Mouse (Mus musculus) layer of hippocampus, postnatal 10 days (tissue): ENCODE data around the gene Akap2. TPM values are rescaled to one million over a fixed set of nuclear protein-coding genes. Genes with fewer than 3 reads are reported as not detected.

ENCODE experiments used
- DNase-seq, 2 experiments: peaks; one replicate each; pipeline ENCODE4 v3.0.0; 2021; ENCODE audit warnings: low spot score in 2 of 2
- total RNA-seq, 2 experiments: library from RNA; stranded (reverse); gene quantifications; 2 replicates each; pipeline ENCODE4 v1.2.3; 2021

The Akap2 gene
- total RNA-seq, 2 experiments from 2014 or later, result 36.8 to 40.9 TPM

DNA sequence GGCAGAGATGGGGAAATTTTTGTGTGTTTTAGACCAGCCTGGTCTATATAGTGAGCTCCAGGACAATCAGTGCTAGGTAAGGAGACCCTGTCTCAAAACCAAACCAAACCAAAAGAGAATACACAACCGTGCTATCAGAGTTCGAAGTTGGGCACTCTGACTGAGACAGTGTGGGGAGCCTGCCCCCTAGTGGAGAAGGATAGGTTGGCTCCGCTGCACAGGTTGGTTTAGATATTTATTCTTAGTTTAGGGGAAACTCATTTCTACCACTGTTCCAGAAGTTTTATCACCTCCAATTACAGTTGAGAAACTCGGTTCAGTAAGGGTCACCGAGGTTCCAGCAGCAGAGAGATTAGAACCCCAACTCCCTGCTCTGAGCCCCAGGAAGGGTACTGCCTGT lies 186.8 kb downstream of the Akap2 start:
- DNase-seq, result peak; percentile 67 to 74

DNA sequence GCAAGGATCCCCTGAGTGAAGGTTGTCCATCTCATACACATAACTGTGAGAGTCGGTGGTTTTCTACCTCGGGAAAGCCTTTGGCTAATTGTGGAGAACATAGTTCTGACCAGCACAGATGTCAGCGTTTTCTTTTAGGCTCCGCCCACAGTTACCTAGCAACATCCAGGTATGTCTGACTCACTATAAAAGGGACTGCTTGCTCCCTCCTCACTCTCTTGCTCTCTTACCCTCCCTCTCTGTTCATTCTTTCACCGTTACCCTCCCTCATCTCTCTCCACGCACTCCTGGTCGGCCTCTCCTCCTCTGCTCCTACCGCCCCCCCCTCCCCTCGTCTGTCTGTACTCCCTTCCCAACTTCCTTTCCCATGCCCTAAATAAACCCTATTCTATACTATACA lies 187.2 kb downstream of the Akap2 start:
- no peak for DNase-seq

DNA sequence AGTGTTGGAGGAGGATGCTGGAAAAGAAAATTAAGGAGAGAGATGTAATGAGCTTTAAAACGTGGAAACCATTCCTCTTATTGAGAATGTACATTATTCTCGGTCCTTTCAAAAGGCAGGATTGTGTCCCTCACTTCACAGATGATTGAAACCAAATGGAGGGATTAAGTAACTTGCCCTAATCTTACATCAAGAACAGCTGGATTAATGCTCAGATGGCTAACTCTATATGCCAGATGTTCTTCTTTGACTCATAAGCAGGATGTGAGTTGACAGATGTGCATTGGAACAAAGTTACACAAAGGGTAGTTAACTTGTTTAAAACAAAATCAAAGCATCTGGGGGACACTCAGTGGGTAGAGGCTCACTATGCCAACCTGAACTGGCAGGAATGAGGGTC lies 189.3 kb downstream of the Akap2 start:
- DNase-seq, result no peak

DNA sequence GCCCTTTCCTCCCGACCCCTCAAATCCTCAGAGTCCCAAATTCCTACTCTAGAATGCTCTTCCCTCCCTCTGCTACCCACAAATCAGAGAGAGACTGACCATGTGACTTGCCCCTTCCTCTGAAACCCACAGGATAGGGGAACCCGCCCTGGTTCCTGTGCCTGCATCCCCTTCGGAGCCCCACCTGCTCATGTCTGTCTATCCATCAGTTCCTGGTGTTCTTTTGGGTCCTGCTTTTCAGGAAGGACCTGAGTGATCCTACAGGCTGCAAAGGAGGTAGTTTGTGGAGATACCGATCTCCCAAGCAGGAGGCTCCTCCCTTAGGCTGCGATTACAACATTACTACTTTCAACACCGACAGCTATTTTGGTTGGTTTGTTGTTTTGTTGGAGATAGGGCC lies 191.4 kb downstream of the Akap2 start:
- no peak for DNase-seq

DNA sequence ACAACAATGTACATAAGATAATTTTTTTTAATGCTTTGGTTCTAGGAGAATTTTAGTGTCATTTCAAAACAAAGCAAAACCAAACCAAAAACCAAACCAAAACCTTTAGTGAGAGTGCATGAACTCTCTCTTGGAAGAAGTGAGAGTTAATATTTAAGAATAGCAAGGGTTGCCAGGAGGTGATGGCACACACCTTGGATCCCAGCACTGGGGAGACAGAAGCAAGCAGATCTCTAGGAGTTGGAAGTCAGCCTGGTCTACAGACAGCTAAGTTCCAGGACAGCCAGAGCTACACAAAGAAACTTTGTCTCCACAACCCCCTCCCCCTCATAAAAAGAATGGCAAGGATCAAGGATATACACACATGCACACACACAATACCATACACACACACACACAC lies 195.6 kb downstream of the Akap2 start:
- no peak for DNase-seq

DNA sequence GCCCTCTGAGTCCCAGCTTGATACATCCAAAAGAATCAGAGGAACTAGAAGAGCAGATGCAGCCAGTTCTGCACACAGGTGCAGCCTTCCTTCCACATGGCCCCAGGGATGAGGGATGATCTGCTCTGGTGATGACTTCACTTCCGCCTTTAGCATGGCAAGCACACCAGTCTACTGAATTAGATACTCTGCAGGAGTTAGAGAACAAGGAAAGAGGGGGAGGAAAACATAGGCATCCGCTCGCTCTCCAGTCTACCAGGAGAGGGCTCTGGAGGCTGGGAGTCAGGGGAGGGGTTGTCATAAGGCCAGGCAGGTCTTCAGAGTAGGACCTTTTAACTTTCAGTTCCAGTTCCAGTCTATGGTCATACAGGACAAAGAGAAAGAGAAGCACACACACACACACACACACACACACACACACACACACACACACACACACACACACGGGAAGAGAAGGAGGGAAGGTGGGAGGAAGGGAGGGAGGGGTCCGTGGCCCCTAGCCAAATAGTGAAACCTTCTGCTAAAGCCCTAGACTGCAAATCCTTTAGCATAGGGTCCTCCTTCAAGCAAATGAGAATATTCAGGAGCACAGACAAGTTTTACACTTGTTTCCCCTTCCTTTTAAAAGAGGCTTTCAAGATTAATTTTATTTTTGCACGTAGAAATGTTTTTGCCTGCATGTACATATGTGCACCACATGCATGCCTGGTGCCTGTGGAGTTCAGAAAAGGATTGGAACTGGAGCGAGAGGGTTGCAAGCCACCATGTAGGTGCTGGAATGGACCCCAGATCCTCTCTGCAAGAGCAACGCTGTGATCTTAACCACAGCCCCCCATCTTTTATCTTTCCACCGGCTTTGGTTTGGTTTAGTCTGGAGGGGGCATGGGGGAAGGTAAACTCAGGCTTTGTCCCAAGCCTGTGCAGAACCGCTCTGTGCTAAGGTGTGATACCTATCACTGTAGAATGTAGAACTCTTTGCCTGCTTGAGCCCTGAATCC lies 197.0 kb downstream of the Akap2 start:
- no peak for DNase-seq

DNA sequence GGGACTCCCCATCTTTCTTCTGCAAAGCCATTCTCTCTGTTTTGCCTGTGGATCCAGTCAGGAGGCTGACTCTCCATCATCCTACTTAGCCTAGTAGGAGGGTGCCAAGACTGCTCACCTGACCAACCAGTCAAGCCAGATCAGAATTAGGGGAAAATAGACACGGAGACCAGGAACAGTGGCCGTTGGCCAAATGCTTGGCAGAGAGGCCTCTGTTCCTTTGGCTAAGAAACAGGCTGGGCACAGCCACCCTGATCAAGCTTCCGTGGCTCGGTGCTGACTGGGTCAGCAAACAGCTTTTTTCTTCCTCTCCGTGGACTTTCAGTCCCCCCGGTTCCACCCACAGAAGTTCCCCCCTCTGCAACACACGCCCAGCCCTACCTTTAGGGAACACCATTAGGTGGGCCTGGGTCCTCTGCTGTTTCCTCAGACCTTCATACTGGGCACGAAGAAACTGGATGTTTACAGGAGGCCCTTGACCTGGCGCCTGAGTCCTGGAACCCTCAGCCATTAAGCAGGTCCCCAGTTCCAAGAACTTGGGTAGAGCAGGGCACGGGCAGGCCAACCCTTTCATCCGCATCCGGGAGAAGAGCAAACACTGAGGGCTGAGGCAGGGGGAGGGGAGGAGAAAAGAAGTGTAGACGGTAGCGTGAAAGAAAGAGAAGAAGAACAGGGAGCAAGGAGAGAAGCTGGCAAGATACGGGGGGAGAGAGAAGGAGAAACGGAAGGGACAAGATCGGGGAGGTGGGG lies 197.9 kb downstream of the Akap2 start:
- peak; percentile 43 to 54 for DNase-seq

DNA sequence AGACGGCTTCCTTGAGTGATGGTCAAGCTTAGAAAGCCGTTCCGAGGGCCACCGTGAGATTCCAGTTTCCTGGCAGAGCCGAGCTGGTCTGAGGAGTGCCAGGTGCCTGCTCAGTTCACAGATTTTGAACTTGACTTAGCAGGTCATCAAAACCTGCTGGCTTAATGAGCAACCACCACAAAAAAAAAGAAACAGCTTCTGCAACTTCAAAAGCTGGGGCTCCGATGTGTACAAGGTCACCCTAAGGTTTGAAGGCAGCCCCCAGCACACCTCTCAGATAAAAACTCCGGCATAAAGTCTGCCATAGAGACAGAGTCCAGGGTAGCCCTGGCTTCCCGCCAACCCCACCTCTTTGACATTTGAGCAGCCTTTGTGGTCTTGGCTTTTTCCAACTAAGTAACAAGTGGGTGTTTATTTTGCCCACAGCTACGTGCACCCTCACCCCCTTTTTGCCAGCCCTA lies 198.8 kb downstream of the Akap2 start, which contains the start of gene D630039A03Rik:
Gene D630039A03Rik (minus strand): TSS at position 97 of the 461 bp plus-strand sequence.
- DNase-seq, result peak in 1 of 2 experiments; percentile 19

DNA sequence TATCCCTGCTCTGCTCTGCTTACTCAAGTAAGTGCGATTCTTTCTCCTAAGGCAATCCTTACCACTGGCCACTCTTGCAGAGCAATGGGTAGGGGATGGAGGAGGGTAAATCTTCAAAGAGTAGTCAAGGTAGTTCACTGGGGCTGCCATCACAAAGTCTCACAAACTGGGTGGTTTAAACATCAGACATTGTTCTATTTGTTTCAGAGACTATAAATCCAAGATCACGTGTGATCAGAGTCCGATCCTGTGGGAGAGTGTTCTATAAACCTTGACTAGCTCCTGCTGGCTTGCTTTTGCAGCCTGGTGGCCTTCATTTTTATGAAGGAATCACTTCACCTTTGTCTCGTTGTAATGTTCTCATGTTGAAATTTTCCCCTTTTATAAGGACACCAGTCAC lies 199.3 kb downstream of the Akap2 start:
- DNase-seq, result no peak

DNA sequence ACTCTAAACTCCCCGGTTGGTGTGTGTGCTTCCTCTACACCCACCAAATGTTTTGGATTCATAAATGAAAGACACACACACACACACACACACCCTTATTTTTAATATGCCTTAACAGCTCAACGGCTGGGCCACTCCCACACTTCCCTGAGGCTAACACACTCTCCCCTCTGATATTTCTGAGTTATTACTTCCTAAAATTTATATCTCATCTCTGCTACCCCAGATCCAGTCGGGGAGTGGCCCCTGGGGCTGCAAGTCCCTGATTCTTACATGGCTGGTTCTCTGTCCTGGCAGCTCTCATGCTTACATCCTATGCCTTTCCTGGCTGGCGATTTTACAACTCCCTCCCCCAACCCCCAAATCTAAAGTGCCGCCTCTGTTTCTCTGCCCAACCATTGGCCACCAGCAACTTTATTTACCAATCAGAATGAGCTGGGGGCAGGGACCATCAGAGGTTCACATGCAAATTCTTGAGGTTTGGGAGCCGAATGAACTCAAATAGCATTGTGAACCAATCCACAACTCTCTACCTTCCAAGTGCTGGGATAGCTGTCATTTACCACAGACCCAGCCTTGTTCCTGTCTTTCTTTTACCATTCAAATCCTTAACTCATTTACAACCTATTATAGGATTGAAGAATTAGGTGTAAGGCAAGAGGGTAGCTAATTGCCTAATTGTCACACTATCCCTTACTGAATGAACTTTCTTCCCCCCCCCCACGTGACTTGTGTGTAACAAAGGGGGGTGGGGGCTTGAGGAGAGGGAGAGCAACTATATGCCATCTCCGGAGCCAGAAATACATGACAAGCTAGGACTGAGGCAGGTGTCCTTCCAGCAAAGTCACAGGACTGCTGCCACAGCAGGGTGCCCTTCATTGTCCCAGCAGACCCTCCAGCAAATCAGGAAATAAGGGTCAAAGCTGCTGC lies 202.3 kb downstream of the Akap2 start:
- no peak for DNase-seq

DNA sequence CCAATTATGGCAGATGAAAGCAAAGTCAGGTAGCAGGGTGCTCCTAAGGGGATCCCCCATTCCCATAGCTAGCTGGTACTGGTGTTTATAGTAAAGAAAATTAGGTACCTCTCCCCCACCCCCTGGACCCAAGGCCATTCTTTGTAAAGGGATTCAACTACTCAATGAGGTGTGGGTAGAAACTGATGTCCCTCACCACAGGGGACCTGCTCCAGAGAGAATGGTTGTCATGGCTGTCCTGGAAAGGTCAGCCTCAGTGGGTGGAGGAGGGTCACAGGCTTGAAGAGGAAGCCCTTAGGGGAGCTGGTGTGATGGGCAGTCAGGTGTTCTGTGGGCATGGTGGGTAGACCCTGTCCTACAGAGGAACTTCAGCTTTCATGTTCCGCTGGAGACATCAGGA lies 203.1 kb downstream of the Akap2 start:
- DNase-seq, result no peak

DNA sequence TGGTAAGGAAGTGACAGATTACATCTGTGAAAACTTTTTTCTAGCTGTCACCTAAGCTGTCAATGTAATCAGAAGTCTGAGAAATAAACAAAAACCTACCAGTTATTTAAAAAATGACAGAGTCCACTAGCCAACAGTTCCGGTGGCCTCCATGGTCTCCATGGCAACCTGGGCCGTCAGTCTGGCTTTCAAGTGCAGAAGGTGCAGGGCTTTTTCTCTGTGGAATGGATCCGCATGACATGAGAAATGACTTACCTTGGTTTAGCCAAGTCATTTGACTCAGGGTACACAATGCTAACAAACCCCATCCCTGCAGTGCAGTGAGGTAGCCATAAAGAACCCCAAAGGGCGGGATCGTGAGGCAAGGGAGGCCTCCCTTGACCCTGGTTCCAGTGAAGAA lies 204.7 kb downstream of the Akap2 start:
- DNase-seq, result no peak

DNA sequence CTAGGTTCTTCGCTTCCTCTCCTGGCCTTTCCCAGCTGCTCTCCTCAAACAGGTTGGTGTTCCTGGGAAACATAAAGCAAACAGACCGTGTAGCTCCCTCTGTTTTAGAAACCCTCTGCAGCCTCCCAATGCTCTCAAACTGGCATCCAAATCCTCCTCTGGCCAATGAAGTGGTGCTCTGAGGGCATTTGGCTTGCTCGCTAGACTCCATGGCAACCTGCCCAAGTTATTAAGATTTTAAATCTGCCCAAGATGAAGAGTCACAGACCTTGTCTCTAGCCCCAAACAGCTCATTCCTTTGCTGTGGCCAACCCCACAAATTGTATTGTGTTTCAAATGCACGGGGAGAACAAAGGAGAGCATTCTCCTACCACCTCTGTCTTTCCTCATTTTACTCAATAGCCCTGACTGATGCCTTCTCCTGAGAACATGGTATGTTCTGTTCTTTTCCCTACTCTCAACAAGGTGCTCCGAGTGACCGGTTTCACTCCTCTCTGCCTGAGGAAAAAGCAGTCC lies 207.2 kb downstream of the Akap2 start:
- DNase-seq, result no peak

DNA sequence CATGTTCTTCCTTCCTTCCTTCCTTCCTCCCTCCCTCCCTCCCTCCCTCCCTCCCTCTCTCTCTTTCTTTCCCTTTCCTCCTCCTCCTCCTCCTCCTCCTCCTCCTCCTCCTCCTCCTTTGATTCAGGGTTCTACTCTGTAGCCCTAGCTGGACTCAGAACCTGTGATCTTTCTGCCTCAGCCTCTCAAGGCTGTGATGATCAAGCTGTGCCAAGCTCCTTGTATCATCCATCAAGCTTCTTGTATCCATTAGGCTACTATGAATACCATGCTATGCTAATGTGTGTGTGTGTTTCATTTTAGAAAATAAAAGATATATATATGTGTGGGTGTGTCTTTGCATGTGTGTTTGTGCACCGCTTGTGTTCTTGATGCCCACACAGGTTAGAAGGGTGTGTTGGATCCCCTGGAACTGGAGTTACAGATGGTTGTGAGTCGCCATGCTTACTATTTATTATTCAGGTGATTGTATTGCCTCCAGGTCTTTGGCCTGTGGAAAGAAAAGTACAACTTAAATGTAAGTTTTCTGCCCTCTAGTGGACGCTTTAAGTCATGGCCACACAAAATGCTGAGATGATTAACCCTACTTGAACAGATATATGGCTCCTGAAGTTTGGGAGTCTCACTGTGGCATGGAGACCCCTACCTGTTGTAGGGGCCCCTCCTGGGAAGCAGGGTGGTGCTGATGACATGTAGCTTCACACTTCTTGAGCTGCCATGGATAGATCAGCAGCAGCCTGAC lies 210.2 kb downstream of the Akap2 start:
- DNase-seq, result peak in 1 of 2 experiments; percentile 22

DNA sequence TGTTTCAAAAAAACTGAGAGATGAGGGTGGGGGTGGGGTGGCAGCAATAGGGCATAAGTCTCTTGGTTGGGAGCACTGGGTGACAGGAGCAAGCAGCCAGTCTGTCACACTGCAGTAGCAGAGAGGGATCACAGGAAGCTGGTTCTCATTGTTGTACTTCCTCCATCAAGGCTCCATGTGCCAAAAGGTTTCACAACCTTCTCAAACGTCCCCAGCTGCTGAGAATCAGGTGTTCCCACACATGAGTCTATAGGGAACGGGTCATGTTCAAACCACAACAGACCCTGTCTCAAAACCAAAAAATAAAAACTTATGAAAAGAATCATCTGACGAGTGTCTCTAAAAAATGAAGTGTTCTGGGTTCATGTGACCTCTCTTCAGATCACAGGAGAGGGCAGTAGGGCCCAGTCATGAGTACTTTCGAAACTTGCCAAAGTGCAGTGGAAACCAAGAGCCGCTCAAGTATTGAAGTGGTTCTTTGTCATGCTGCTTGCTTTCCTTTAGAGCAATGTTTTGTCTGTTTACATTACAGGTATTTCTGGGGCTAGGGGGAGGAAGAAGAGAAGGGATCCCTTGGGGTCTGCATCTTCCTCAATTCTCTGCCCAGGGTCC lies 213.2 kb downstream of the Akap2 start:
- no peak for DNase-seq

DNA sequence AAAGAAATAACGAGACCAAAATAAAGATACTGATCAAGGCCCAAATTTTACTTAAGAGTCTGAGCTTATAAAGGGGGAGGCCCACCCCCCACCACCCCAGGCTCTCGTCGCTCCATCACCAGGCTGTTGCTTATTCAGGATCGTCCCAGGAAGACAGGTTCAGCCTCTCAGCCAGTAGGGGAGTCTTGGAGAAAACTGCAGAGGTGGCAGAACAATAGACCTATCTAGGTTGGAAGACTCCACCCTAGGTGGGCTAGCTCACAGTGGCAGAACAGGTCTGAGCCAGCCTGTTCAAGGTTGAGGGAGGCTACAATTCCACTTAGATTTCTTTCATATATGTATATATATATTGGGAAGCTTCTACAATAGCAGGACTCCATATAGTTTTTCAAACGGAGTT lies 216.7 kb downstream of the Akap2 start:
- no peak for DNase-seq

DNA sequence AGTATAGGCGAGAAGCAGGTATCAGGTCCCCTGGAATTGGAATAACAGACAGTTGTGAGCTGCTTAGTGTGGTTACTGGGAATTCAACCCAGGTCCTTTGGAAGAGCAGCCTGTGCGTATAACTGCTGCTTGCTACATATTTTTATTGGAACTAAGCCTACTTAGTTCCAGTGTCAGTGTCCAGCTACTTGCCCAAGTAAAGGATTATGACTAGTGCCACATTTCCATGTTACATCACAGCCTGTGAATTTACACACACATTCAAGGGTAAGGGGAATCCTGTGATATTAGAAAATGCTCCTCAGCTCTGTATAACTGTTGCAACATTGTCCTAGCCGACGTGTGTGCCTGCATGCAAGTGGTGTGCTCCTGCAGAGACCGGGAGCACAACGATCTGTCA lies 219.8 kb downstream of the Akap2 start:
- no peak for DNase-seq

DNA sequence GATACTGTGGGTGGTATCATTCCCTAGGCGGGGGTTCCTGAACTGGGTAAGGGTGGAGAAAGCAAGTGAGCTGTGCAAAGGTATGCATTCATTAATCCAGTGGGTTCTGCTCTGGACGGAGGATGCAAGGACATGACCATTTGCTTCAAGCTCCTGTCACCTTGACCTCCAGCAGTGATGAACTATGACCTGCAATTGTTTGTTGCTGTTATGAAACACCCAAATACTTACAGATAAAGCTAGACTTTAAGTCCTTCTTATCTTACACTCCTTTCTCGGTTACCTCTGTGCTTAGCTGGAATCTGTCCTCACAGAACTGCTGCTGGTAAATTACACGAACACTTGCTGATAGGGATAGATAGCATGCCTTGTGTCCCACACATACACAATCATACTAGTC lies 223.2 kb downstream of the Akap2 start:
- no peak for DNase-seq

DNA sequence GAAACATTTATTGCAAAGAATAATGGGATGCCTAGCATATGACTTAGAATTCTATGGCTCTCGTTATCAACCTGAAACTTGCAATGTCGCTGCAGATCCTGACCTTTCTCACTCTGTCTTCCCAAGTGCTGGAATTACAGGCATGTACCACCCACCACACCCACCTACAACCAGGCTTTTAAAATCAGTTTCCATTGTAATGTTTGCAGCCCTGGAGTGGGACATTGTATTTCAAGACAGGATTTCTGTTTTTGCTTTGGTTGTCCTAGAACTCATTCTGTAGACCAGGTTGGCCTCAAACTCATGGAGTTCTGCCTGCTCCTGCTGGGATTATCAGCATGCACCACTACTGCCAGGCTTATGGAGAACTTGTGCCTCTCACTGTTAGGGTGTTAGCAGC lies 225.4 kb downstream of the Akap2 start:
- DNase-seq, result no peak
